Mouse (Mus musculus): ENCODE measurements around the gene Cep95.
"Not testable (repeated sequence)": the region's sequence is repeated elsewhere in the genome, so short reads cannot be mapped to it uniquely, and the experiment has no call there.

The Cep95 gene

GRCm38 (mm10) chr11:106788775-106789459 is at the start of gene Cep95, which contains the start of gene Ddx5:
TSS of gene Cep95 (plus strand) at chr11:106789252.
TSS of gene Ddx5 (minus strand) at chr11:106789185.
- DNase-seq (ENCODE audit: low spot score in 2 of 2), result peak; percentile 99 to 100

GRCm38 (mm10) chr11:106740724-106741123 is 48.3 kb upstream of the Cep95 start:
- DNase-seq (ENCODE audit: low spot score in 2 of 2), result not testable (repeated sequence)

- no peak for DNase-seq (ENCODE audit: low spot score in 2 of 2)
Observed at GRCm38 (mm10) chr11:106741232-106741631, 47.8 kb upstream of the Cep95 start.

- DNase-seq (ENCODE audit: low spot score in 2 of 2), result no peak
Observed at GRCm38 (mm10) chr11:106741826-106742225, 47.2 kb upstream of the Cep95 start.

GRCm38 (mm10) chr11:106742388-106742841 is 46.6 kb upstream of the Cep95 start:
- DNase-seq (ENCODE audit: low spot score in 2 of 2), result peak in 1 of 2 experiments; percentile 37

- DNase-seq (ENCODE audit: low spot score in 2 of 2), result no peak
Observed at GRCm38 (mm10) chr11:106744949-106745348, 44.1 kb upstream of the Cep95 start.

GRCm38 (mm10) chr11:106749557-106750120 is 39.4 kb upstream of the Cep95 start:
- not testable (repeated sequence) for DNase-seq (ENCODE audit: low spot score in 2 of 2)

- DNase-seq (ENCODE audit: low spot score in 2 of 2), result peak; percentile 36 to 70
Observed at GRCm38 (mm10) chr11:106750121-106750751, 38.8 kb upstream of the Cep95 start, which contains the start of gene Pecam1. TSS of gene Pecam1 (minus strand) at chr11:106750628.

- peak; percentile 14 to 32 for DNase-seq (ENCODE audit: low spot score in 2 of 2)
Observed at GRCm38 (mm10) chr11:106751039-106752018, 37.7 kb upstream of the Cep95 start, which contains the start of gene Milr1. TSS of gene Milr1 (plus strand) at chr11:106751226.

- peak; percentile 59 to 67 for DNase-seq (ENCODE audit: low spot score in 2 of 2)
Observed at GRCm38 (mm10) chr11:106752103-106752502, 36.9 kb upstream of the Cep95 start.

GRCm38 (mm10) chr11:106753314-106753713 is 35.7 kb upstream of the Cep95 start:
- no peak for DNase-seq (ENCODE audit: low spot score in 2 of 2)

GRCm38 (mm10) chr11:106755583-106755982 is 33.5 kb upstream of the Cep95 start:
- no peak for DNase-seq (ENCODE audit: low spot score in 2 of 2)

- peak in 1 of 2 experiments; percentile 53 for DNase-seq (ENCODE audit: low spot score in 2 of 2)
Observed at GRCm38 (mm10) chr11:106759028-106759427, 30.0 kb upstream of the Cep95 start.

- no peak for DNase-seq (ENCODE audit: low spot score in 2 of 2)
Observed at GRCm38 (mm10) chr11:106760511-106760910, 28.5 kb upstream of the Cep95 start.

GRCm38 (mm10) chr11:106762139-106762799 is 26.8 kb upstream of the Cep95 start:
- DNase-seq (ENCODE audit: low spot score in 2 of 2), result peak; percentile 67 to 83

- DNase-seq (ENCODE audit: low spot score in 2 of 2), result no peak
Observed at GRCm38 (mm10) chr11:106762800-106763185, 26.3 kb upstream of the Cep95 start.

- DNase-seq (ENCODE audit: low spot score in 2 of 2), result no peak
Observed at GRCm38 (mm10) chr11:106766611-106767162, 22.4 kb upstream of the Cep95 start.

GRCm38 (mm10) chr11:106767516-106767915 is 21.5 kb upstream of the Cep95 start:
- no peak for DNase-seq (ENCODE audit: low spot score in 2 of 2)

- DNase-seq (ENCODE audit: low spot score in 2 of 2), result peak in 1 of 2 experiments; percentile 58
Observed at GRCm38 (mm10) chr11:106770195-106770974, 18.7 kb upstream of the Cep95 start.

- DNase-seq (ENCODE audit: low spot score in 2 of 2), result no peak
Observed at GRCm38 (mm10) chr11:106773061-106773460, 16.0 kb upstream of the Cep95 start.

All from natural killer cell, adult 2 months (primary cell).